In genomic region chr7:112212921-112213721, GRCm38 (mm10) we compare ENCODE assay signal across 8 mouse cellular contexts. TPM values are rescaled to one million over a fixed set of nuclear protein-coding genes. Genes with fewer than 3 reads are reported as not detected.
DNase-seq lines count a peak whose midpoint lies in the region; ATAC-seq and TF ChIP-seq lines count a peak whose summit lies in the region.

No protein-coding gene starts in this region.

- 39% methylated on average over 8 of the region's 8 CpGs for WGBS in forebrain, embryonic 14.5 days
- WGBS in kidney, embryonic 16.5 days, result 50% methylated on average over 8 of the region's 8 CpGs

- H3K27ac ChIP-seq in layer of hippocampus, adult 2 months, result peak overlapping the region; percentile 91
- no peak overlapping the region for H3K27ac ChIP-seq in forebrain, embryonic 14.5 days (ENCODE audit: low read depth, low read length)
- no peak overlapping the region for H3K27ac ChIP-seq in kidney, embryonic 16.5 days (ENCODE audit: low read length)

- H3K36me3 ChIP-seq in forebrain, embryonic 14.5 days (ENCODE audit: control insufficient read depth, insufficient read depth, low read length), result no peaks in the 10 kb centered on the region
- no peaks in the 10 kb centered on the region for H3K36me3 ChIP-seq in kidney, embryonic 16.5 days (ENCODE audit: insufficient read depth, low read length)

- no peak overlapping the region for H3K4me3 ChIP-seq in layer of hippocampus, adult 2 months
- H3K4me3 ChIP-seq in forebrain, embryonic 14.5 days (ENCODE audit: low read depth, low read length), result no peak overlapping the region
- H3K4me3 ChIP-seq in kidney, embryonic 16.5 days (ENCODE audit: low read length), result no peak overlapping the region

- H3K27me3 ChIP-seq in forebrain, embryonic 14.5 days (replicated peaks; ENCODE audit: control insufficient read depth, insufficient read depth, low read length), result no peaks in the 10 kb centered on the region
- H3K27me3 ChIP-seq in kidney, embryonic 16.5 days (ENCODE audit: insufficient read depth, low read length), result no peaks in the 10 kb centered on the region

- peak; percentile 70 for TF ChIP-seq CTCF in layer of hippocampus, adult 2 months (conservative IDR thresholded peaks at IDR 0.05)

- H3K9ac ChIP-seq in forebrain, embryonic 14.5 days (ENCODE audit: low read length), result no peak overlapping the region
- H3K9ac ChIP-seq in kidney, embryonic 16.5 days (replicated peaks; ENCODE audit: low read length), result no peak overlapping the region

- peak in 1 of 2 experiments; percentile 74 for DNase-seq in layer of hippocampus, adult 2 months (ENCODE audit: low spot score in 2 of 2)
- no peak for DNase-seq in layer of hippocampus, adult 18-20 months (ENCODE audit: low spot score in 2 of 2)
- DNase-seq in Muller cell, postnatal 12 days (ENCODE audit: inconsistent ontology term), result peak; percentile 39
- DNase-seq in forebrain, embryonic 14.5 days (ENCODE audit: low spot score), result peak; percentile 42
- peak; percentile 71 to 90 for DNase-seq in lung, postnatal 4 days
- peak; percentile 74 for DNase-seq in thymus, postnatal 25 days

- H3K4me1 ChIP-seq in forebrain, embryonic 14.5 days (ENCODE audit: control insufficient read depth, insufficient read depth, low read length), result peaks cover 2% of the 10 kb centered on the region; the same call in 1 of the 2 replicates
- peaks cover 13% of the 10 kb centered on the region for H3K4me1 ChIP-seq in kidney, embryonic 16.5 days (ENCODE audit: insufficient read depth, low read length)

- no peak overlapping the region for H3K4me2 ChIP-seq in forebrain, embryonic 14.5 days (ENCODE audit: low read length)
- H3K4me2 ChIP-seq in kidney, embryonic 16.5 days (replicated peaks; ENCODE audit: low read depth, low read length), result no peak overlapping the region

- no peaks in the 10 kb centered on the region for H3K9me3 ChIP-seq in forebrain, embryonic 14.5 days (replicated peaks; ENCODE audit: control insufficient read depth, low read length)
- H3K9me3 ChIP-seq in kidney, embryonic 16.5 days (ENCODE audit: low read length), result no peaks in the 10 kb centered on the region

- ATAC-seq in forebrain, embryonic 14.5 days, result peak; percentile 69; the same call in 1 of the 2 replicates
- peak; percentile 72; the same call in 1 of the 2 replicates for ATAC-seq in kidney, embryonic 16.5 days (ENCODE audit: low FRiP score, low TSS enrichment)
- ATAC-seq in monocyte, adult 5-6 weeks (replicated peaks; ENCODE audit: insufficient number of reproducible peaks, low FRiP score, low TSS enrichment, poor library complexity, severe bottlenecking), result no peak

RNA-seq across cellular contexts. Expression of gene Mical2, which starts 12.5 kb away (rescaled TPM):
- total RNA-seq in layer of hippocampus, adult 2 months (2021), result 100 to 1,000 TPM; 667 to 694 TPM
- 100 to 1,000 TPM; 611 to 639 TPM for total RNA-seq in layer of hippocampus, adult 18-20 months (2021)
- 2.6 and 6.2 TPM in 2 replicates for polyA plus RNA-seq in forebrain, embryonic 14.5 days (2014; fragmentation: Nextera tagmentation; extraction: Ambion mirVana)
- polyA plus RNA-seq in kidney, embryonic 16.5 days (2015; fragmentation: Nextera tagmentation; extraction: Ambion mirVana), result 7.9 and 8.3 TPM in 2 replicates
- total RNA-seq in monocyte, adult 5-6 weeks (2017), result 0.75 to 3.9 TPM (median 1.6 TPM) in 3 replicates

RNA-seq across cellular contexts. Expression of gene Dkk3, which starts 54.3 kb away (rescaled TPM):
- total RNA-seq in layer of hippocampus, adult 2 months (2021), result 100 to 1,000 TPM; 253 to 270 TPM
- total RNA-seq in layer of hippocampus, adult 18-20 months (2021), result 100 to 1,000 TPM; 283 to 293 TPM
- 22.9 and 24.7 TPM in 2 replicates for polyA plus RNA-seq in forebrain, embryonic 14.5 days (2014; fragmentation: Nextera tagmentation; extraction: Ambion mirVana)
- polyA plus RNA-seq in kidney, embryonic 16.5 days (2015; fragmentation: Nextera tagmentation; extraction: Ambion mirVana), result 26.4 and 27.5 TPM in 2 replicates
- total RNA-seq in monocyte, adult 5-6 weeks (2017), result not detected in 3 replicates

Comparison
In these comparisons a context has a peak if more than half of its experiments do, and no peak if none do; other contexts are left out.
1. DNase-seq: peak in Muller cell, postnatal 12 days (single experiment), forebrain, embryonic 14.5 days (single experiment), lung, postnatal 4 days (2 of 2) and thymus, postnatal 25 days (single experiment); none in layer of hippocampus, adult 18-20 months (0 of 2).
2. RNA of gene Mical2, which starts 12.5 kb away (total RNA-seq): 667 to 694 TPM in layer of hippocampus, adult 2 months and 611 to 639 TPM in layer of hippocampus, adult 18-20 months; 0.75 to 3.9 TPM in monocyte, adult 5-6 weeks; every median in the first group is over 100 times any median in the second.
3. RNA of gene Dkk3, which starts 54.3 kb away (total RNA-seq): 283 to 293 TPM in layer of hippocampus, adult 18-20 months and 253 to 270 TPM in layer of hippocampus, adult 2 months; not detected in monocyte, adult 5-6 weeks; every median in the first group is over 100 times any median in the second.